Mouse (Mus musculus) embryonic fibroblast, embryonic 13.5 days (primary cell): ENCODE measurements at regions not wholly inside any gene's neighbourhood (a gene's known extent, or its start where the extent isn't known, plus 50 kb on each side); places are given as distances from the start of the nearest gene placed in this dataset.
A peak's percentile ranks its signal among the peaks of the same experiment; 100 is the strongest.

Experiments used
- H3K27ac ChIP-seq: 2 replicates; pipeline ENCODE4 v1.5.1; 2012; ENCODE audit warnings: low read length, control low read depth, inconsistent platforms; ENCODE audit not compliant: insufficient read depth
- H3K4me1 ChIP-seq: 2 replicates; pipeline ENCODE4 v1.6.1; 2011; ENCODE audit warnings: low read length; ENCODE audit not compliant: control insufficient read depth, insufficient read depth
- H3K4me3 ChIP-seq: 2 replicates; pipeline ENCODE4 v1.5.1; 2011; ENCODE audit warnings: mild to moderate bottlenecking, control low read depth, low read length; ENCODE audit not compliant: insufficient read depth
- CTCF ChIP-seq: IDR thresholded peaks from 2 replicates; pipeline ENCODE4 v1.5.1; 2011; ENCODE audit warnings: mild to moderate bottlenecking, control low read depth, low read length, moderate library complexity, borderline replicate concordance; ENCODE audit not compliant: insufficient read depth
- POLR2A ChIP-seq: IDR thresholded peaks from 2 replicates; pipeline ENCODE4 v1.6.1; 2011; ENCODE audit warnings: low read depth, mild to moderate bottlenecking, control low read depth, low read length, moderate library complexity

DNA sequence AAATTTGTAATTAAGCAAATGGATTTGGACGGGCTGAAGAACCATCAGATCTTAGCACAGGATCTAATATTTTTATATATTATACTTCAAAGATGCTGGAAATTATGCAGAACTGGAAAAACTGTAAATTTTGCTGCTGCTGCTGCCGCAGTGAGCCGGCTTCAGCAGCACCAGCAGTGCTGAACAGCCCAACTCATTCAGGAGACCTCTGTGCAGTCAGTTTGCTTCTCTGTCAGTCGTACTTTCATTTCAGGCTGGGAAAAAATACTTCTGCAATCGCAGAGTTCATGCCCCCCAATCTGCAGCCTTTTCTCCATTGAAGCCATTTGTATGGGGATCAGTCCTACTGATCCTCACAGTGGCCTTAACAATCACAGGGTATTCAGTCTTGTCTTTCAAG, 53.4 kb upstream of the Trpc3 start:
- Histone ChIP-seq H3K27ac (no peak overlapping the region), H3K4me1 (no peaks in the 10 kb centered on the region), H3K4me3 (no peak overlapping the region)
- TF ChIP-seq CTCF (no peak), POLR2A (no peak)

DNA sequence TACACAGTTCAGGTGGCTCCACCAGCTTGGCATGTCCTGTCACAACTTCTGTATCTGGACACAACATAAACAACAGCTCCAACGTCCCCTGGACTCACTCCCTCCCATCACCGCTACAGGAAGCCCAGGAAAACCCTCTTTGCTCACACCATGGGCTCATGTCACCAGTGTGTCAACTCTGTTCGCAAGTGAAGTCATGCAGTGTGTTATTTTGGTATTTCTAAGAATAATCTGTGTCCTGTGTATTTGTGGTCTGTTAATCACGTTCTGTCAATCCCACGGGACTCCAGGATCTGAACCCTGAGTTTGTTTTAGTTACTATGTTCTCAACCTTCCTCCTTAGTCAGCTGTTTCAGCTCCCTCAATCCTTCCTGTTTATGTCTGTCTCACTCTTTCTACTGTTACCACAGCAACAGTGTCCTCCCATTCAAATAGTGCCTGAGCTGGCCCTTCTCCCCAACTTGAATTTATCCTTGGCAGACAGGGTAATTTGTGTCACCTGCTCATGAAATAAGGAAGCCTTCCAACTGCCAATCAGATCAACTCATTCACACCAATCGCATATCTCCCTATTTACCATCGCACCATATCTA, 64.5 kb upstream of the Trpc3 start:
- no peak overlapping the region for H3K27ac ChIP-seq
- no peak overlapping the region for H3K4me3 ChIP-seq
- H3K4me1 ChIP-seq, result no peaks in the 10 kb centered on the region
- no peak for TF ChIP-seq CTCF
- no peak for TF ChIP-seq POLR2A

DNA sequence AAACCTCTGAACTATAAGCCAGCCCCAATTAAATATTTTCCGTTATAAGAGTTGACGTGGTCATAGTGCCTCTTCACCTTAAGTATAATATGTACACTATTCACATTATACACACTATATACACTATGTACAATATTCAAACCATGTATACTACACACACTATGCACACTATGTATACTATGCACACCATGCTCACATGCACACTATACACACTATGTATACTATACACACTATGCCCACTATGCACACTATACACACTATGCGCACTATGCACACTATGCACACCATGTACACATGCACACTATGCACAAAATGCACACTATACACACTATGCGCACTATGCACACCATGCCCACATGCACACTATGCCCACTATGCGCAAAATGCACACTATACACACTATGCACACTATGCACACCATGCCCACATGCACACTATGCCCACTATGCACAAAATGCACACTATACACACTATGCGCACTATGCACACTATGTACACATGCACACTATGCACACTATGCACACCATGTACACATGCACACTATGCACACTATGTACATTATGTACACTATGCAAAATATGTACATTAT, 72.2 kb upstream of the Trpc3 start:
- Histone ChIP-seq H3K4me3 (no peak overlapping the region), H3K4me1 (no peaks in the 10 kb centered on the region), H3K27ac (no peak overlapping the region)
- TF ChIP-seq CTCF (no peak), POLR2A (no peak)

DNA sequence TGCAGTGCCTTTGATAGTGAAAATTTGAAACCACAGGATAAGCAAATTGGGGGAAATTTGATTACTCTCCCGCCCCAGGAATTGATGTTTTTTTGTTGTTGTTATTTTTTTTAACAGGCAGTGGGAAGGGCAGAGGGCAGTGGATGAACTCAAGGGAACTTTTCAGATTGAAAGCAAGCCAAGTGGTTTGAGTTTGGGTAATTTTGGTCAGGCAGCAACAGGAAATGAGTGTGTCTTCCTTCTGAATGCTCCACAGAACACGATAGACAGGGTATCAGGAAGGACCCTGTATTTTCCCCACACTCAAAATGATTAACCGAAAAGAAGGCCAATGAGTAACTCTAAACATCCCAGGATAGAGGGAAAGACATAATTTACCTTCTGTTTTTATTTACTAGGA, 72.9 kb upstream of the Trpc3 start:
- TF ChIP-seq CTCF, result no peak
- H3K4me3 ChIP-seq, result no peak overlapping the region
- no peak overlapping the region for H3K27ac ChIP-seq
- H3K4me1 ChIP-seq, result no peaks in the 10 kb centered on the region

DNA sequence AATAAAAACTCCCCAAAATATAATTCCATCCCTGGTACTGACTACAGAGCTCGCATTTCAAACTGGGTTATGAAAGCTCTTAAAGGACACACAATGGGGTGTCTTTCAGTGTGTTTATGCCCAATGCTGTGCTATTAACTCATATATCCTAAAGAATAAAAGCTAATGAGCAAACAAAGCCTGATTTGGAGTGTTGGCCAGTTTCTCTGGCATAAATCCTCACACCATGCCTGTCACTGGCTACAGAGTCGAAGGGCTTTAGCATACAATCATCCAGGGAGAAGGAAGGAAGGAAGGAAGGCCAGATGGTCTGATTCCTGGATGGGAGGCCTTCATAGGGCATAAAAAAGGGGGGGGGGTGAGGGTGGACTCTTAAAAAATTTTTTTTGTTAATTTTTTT, 74.8 kb upstream of the Trpc3 start:
- no peak overlapping the region for H3K4me3 ChIP-seq
- no peak overlapping the region for H3K27ac ChIP-seq
- TF ChIP-seq POLR2A (no peak), CTCF (no peak)
- H3K4me1 ChIP-seq, result no peaks in the 10 kb centered on the region

DNA sequence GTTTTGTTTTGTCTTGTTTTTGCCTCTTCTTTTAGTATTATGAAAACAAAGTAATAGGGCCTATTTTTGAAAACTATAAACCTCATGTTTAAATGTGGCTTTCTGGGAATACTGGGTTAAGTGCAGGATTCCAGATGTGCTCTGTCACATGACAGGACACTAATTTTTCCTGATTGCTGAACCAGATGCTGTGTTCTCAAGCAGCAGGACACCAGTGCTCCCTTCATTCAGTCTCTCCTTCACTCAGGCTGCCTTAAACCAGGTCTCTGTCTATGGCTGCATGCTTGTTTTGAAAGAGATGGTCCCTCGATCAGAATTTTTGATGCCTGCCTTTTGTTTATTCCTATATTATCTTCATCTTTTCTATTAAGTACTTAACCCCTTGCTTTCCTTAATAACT, 80.1 kb upstream of the Trpc3 start:
- Histone ChIP-seq H3K27ac (no peak overlapping the region), H3K4me1 (no peaks in the 10 kb centered on the region), H3K4me3 (no peak overlapping the region)
- TF ChIP-seq POLR2A (no peak), CTCF (no peak)

DNA sequence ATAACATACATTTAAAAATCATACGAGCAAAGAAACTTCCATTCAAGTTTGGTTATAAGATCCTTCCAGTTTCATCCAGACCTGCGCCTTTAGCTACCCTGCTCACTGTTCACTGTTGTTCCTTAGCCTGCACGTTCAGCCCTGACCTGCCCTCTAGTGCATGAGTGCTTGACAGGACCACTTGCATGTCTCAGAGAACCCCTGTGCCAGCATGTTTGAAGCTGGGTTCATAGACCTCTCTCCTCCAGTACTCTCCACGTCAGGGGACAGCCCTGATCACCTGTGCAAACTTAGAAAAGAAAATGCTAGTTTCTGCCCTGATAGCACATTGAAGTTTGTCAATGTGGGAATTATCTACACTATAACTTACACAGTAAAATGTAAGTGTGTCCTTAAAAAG, 81.0 kb upstream of the Trpc3 start:
- Histone ChIP-seq H3K4me1 (no peaks in the 10 kb centered on the region), H3K27ac (no peak overlapping the region), H3K4me3 (no peak overlapping the region)
- TF ChIP-seq POLR2A (no peak), CTCF (peak; percentile 31; the same call in 1 of the 2 replicates)

DNA sequence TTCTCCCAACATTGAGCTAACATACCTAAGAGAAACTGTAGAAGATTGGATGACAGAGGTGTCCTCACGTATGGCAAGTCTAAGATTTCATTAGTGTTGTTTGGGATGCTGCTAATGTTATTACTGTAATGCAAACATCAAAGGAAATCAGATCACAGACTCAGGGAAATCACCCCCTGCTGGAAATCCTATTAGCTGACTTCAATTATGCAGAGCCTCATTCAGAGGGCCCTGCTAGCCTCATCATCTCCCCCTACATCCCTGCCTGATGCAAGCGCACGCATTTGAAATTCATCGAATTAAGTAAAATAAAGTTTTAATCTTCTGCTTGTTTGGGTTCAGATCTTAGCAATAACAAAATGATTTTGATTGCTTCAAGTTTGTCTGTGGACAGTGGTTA, 84.1 kb upstream of the Trpc3 start:
- Histone ChIP-seq H3K27ac (no peak overlapping the region), H3K4me1 (no peaks in the 10 kb centered on the region), H3K4me3 (no peak overlapping the region)
- TF ChIP-seq CTCF, result no peak
- TF ChIP-seq POLR2A, result no peak

DNA sequence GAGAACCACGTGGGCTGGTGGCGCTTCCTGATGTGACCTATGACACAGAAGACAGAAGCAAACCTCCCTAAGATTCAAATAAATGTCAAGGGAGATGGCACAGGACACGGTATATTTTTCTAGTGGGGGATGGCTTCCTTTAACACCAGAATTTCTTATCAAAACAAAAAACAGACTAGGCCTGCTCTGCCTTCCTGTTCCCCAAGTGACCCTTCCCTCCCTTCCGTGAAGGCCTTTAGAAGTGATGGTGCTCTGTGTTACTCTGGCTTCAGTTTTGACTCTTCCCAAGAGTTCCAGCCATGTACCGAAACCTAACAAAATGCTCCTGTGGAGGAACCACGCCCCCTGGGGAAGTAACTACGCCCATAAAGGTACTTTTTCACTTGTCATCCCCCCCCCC, 84.5 kb upstream of the 4932438A13Rik start:
- TF ChIP-seq CTCF, result no peak
- TF ChIP-seq POLR2A, result no peak
- H3K4me3 ChIP-seq, result no peak overlapping the region
- no peak overlapping the region for H3K27ac ChIP-seq
- H3K4me1 ChIP-seq, result no peaks in the 10 kb centered on the region

DNA sequence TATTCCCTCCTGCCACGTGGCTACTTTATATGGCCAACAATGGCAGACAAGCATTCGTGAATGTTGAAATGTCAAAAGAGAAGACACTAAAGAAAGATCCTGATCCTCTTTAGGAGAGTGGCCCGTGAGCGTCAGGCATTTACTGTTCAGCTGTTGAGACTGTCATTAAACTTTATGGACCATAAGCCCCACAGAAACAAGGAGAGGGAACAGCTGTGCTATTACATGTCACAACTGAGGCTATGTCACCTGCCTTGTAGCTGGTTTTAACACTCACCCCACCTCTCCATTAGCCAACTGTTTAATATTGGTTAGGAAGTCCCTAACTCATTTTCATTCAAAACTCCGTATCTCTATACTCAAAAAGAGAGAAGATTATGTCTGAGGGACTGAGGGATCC, 76.3 kb upstream of the 4932438A13Rik start:
- H3K27ac ChIP-seq, result no peak overlapping the region
- H3K4me3 ChIP-seq, result no peak overlapping the region
- TF ChIP-seq CTCF (no peak), POLR2A (no peak)
- H3K4me1 ChIP-seq, result no peaks in the 10 kb centered on the region

DNA sequence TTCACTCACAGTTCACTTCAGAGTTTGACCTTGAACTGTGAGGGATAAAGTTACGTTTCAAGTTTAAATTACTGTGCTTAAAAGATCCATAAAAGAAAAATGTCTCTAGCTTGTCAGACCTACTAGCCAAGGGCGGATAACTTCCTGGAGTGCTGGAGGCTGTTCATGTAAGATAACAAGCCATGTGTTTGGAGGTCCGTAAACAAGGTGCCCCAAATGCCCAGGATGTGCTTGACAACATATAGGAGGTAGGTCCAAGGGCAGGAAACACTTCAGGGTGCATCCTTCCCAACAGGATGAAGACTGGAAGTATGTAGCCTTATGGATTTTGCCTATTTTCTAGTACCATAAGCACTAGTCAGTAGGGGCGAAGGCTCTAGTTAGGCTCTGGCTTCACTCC, 72.7 kb upstream of the 4932438A13Rik start:
- no peak for TF ChIP-seq POLR2A
- no peak for TF ChIP-seq CTCF
- no peak overlapping the region for H3K27ac ChIP-seq
- no peaks in the 10 kb centered on the region for H3K4me1 ChIP-seq
- H3K4me3 ChIP-seq, result no peak overlapping the region
